Mouse (Mus musculus) stomach, postnatal 0 days (tissue): ENCODE data around the gene Auh. TPM values are rescaled to one million over a fixed set of nuclear protein-coding genes. Genes with fewer than 3 reads are reported as not detected.

Source experiments
- ATAC-seq: fragments of 200-750 bp; cut with Nextera tagmentation; 2 replicates; pipeline ENCODE4 v1.8.0; 2017; ENCODE audit not compliant: low FRiP score, low TSS enrichment
- DNase-seq: peaks from one replicate; pipeline ENCODE4 v3.0.0-alpha.2; 2016; ENCODE audit warnings: low spot score
- H3K27ac ChIP-seq: fragments of 300-500 bp; sonication (generic); replicated peaks from 2 replicates; pipeline ENCODE4 v1.5.1; 2014; ENCODE audit warnings: mild to moderate bottlenecking, control low read depth
- H3K27me3 ChIP-seq: fragments of 300-500 bp; sonication (generic); 2 replicates; pipeline ENCODE4 v1.6.1; 2014; ENCODE audit warnings: low read length; ENCODE audit not compliant: control insufficient read depth, insufficient read depth
- H3K36me3 ChIP-seq: fragments of 300-500 bp; sonication (generic); 2 replicates; pipeline ENCODE4 v1.6.1; 2014; ENCODE audit warnings: low read length, mixed read lengths; ENCODE audit not compliant: control insufficient read depth, insufficient read depth
- H3K4me1 ChIP-seq: fragments of 300-500 bp; sonication (generic); replicated peaks from 2 replicates; pipeline ENCODE4 v1.6.1; 2014; ENCODE audit warnings: antibody characterized with exemption; ENCODE audit not compliant: control insufficient read depth, insufficient read depth
- H3K4me2 ChIP-seq: fragments of 300-500 bp; sonication (generic); replicated peaks from 2 replicates; pipeline ENCODE4 v1.6.1; 2014; ENCODE audit warnings: low read depth, mild to moderate bottlenecking, control low read depth, moderate library complexity
- H3K4me3 ChIP-seq: fragments of 300-500 bp; sonication (generic); 2 replicates; pipeline ENCODE4 v1.5.1; 2014; ENCODE audit warnings: low read depth, low read length, control low read depth
- H3K9ac ChIP-seq: fragments of 300-500 bp; sonication (generic); 2 replicates; pipeline ENCODE4 v1.6.1; 2014; ENCODE audit warnings: mild to moderate bottlenecking, low read length, control low read depth, mixed read lengths
- H3K9me3 ChIP-seq: fragments of 300-500 bp; sonication (generic); 2 replicates; pipeline ENCODE4 v1.6.1; 2016; ENCODE audit warnings: low read length; ENCODE audit not compliant: control insufficient read depth
- CTCF ChIP-seq: IDR thresholded peaks from 2 replicates; pipeline ENCODE4 v1.5.1; 2016; ENCODE audit warnings: antibody characterized with exemption, low read depth, mild to moderate bottlenecking, moderate library complexity
- EP300 ChIP-seq: optimal IDR thresholded peaks from 2 replicates; pipeline ENCODE3; 2016; ENCODE audit warnings: antibody characterized with exemption
- WGBS: fragments of 180-500 bp; shearing (Covaris S2); extraction: QIAGEN DNeasy Blood & Tissue Kit; methylation state at CpG from one replicate; pipeline ENCODE4 v1.1.7; 2014; 5-methylcytosine and 5-hydroxymethylcytosine counted together
- polyA plus RNA-seq: library from polyadenylated mRNA; unstranded; fragments of >200 nt; fragmentation: Nextera tagmentation; extraction: Ambion mirVana; gene quantifications from 2 replicates; pipeline ENCODE4 v1.2.1, GENCODE M21; 2015

The Auh gene
- polyA plus RNA-seq = 41.4 and 47.8 TPM in 2 replicates

DNA sequence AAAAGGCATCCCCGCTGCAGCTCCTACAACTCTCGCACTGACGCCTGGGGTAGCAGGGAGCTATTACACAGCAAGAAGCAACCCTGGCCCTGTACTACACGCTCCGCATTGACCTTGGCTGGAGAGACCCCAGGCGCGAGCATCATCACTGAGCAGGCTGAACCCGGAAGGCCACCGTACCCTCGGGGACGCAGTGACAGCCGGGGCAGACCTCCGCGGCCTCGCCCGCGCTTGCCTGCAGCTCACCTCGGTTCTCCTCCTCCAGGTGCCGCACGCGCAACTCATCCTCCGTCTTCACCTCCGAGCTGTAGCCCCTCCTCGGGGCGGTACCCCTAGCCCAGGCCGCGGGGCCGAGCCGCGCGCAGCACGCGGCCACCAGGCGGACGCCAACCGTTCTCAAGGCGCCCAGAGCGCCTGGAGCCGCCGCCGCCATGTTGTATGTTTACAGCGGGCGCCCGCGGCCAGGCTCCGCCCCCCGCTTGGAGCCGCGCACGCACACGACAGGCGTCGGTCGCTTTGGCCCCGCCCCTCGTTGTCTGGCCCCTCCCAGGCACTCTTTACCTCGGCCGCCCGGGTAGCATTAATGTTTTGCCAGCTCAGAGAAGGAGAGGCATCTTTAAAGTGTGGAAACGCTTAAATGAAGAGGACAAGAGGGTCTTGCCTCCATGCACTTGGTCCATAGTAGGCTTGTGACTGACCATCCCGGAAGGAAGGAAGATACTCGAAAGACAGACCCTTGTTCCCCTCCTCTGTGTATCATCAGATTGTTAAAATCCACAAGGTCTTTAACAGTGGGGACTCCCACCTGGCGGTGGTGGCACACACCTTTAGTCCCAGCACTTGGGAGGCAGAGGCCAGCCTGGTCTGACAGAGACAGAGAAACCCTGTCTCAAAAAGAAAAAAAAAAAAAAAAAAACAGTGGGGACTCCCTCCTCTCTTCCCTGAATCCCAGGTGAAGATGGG, at the start of gene Auh:
Gene Auh, minus strand, starts transcription at position 473 of the 963 bp plus-strand sequence.
- peak; percentile 97 for ATAC-seq
- under 1% methylated on average over 62 of the region's 63 CpGs for WGBS

DNA sequence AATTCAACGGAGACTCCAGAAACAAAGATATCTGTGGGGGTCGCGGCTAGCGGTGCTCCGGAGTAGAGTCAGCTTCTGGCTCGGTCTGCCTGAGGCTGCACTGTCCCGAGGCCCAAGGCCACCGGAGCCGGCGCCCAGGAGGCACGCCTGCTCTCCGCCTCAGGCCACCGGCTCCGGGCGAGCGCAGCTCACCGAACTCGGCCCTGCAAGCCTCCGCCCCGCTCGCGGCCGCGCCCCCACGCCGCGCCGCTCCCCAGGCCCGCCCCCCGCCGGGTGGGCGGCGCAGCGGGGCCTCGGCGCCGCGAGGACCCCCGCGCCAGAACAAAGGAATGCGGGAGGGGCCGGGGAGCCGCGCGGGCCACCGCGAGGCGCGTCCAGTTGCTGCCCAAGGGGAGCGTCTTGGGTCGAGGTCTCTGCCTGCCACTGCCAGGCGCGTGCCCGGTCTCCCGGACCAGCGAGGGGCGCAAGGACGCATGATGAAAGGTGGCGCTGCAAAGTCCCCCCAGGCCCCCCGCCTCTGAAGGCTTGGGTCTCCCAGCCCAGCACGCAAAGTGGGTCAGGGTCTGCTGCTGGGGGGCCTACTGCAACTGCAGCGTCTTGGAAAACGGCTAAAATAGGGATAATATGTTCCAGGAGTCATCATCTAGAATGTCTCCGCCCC, 49.0 kb upstream of the Auh start:
- H3K27me3 ChIP-seq = no peaks in the 10 kb centered on the region
- TF ChIP-seq CTCF (no peak), EP300 (no peak)
- H3K4me1 ChIP-seq = peaks cover 13% of the 10 kb centered on the region; the same call in 1 of the 2 replicates
- WGBS = under 1% methylated on average over 52 of the region's 64 CpGs
- H3K36me3 ChIP-seq = no peaks in the 10 kb centered on the region
- peak overlapping the region; percentile 86 for H3K27ac ChIP-seq
- ATAC-seq = peak; percentile 5; the same call in 1 of the 2 replicates
- DNase-seq = peak; percentile 66
- H3K9ac ChIP-seq = peak overlapping the region; percentile 74
- H3K4me3 ChIP-seq = peak overlapping the region; percentile 59
- H3K4me2 ChIP-seq = peak overlapping the region; percentile 96
- H3K9me3 ChIP-seq = no peaks in the 10 kb centered on the region

More for the DNA sequence above, at the start of gene Auh:
- peak within 1 kb of the TSS; percentile 81 for H3K4me3 ChIP-seq
- H3K9ac ChIP-seq = peak within 1 kb of the TSS; percentile 87
- peak within 1 kb of the TSS; percentile 69 for H3K4me2 ChIP-seq
- no peaks in the 10 kb centered on the region for H3K27me3 ChIP-seq
- peak within 1 kb of the TSS; percentile 86 for H3K27ac ChIP-seq
- no peaks in the 10 kb centered on the region for H3K4me1 ChIP-seq
- no peaks in the 10 kb centered on the region for H3K36me3 ChIP-seq
- peak; percentile 94 for DNase-seq
- no peaks in the 10 kb centered on the region for H3K9me3 ChIP-seq
- no peak for TF ChIP-seq EP300
- TF ChIP-seq CTCF = peak; percentile 51

DNA sequence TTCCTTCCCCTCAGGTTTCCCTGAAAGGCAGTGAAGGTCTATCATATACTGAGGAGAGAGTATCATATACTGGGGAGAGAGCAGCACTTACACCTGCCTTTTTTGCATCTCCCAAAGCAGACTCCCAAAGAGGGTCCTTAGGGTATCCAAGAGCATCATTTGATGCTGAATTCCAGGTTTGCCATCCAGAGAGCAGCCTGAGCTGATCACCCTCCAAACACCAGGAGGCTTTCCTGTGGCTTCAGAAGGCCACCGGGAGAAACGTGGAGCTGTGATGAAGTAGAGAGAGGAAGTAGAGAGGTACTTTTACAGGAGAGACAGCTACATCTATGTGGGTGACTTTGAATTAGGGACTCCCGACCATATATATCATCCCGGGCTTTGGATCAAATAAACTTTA, 48.3 kb upstream of the Auh start:
- peak overlapping the region; percentile 59; the same call in 1 of the 2 replicates for H3K4me3 ChIP-seq
- no peak for DNase-seq
- H3K9ac ChIP-seq = peak overlapping the region; percentile 74
- no peaks in the 10 kb centered on the region for H3K27me3 ChIP-seq
- H3K9me3 ChIP-seq = no peaks in the 10 kb centered on the region
- H3K4me1 ChIP-seq = peaks cover 13% of the 10 kb centered on the region; the same call in 1 of the 2 replicates
- no peak for ATAC-seq
- H3K4me2 ChIP-seq = peak overlapping the region; percentile 96
- H3K36me3 ChIP-seq = no peaks in the 10 kb centered on the region
- WGBS = 44% methylated on average over 4 of the region's 4 CpGs
- no peak overlapping the region for H3K27ac ChIP-seq
- TF ChIP-seq CTCF (no peak), EP300 (no peak)

DNA sequence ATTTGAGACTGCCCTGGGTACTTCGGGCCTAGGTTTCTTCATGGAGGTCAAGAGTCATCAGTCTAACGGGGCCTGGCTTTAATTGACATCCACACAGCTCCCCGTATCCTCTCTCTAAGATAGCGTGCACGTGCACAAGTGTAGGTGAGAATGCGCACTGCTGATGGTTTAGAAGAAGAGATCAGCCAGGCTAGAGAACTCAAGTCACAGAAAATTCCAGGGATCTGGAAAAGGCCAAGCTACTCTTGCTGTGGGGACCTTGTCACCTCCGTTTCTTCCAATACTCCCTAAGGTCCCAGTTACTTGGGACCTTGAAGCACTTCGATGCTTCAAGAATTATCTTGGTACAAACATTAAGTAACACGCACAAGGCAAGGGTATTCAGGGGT, 47.7 kb upstream of the Auh start:
- Histone ChIP-seq H3K9ac (no peak overlapping the region), H3K27ac (0 out of 2 replicates have a peak overlapping the region, but pooled peaks have one; percentile 30), H3K9me3 (no peaks in the 10 kb centered on the region), H3K4me2 (peak overlapping the region; percentile 27), H3K4me3 (no peak overlapping the region), H3K27me3 (no peaks in the 10 kb centered on the region), H3K36me3 (no peaks in the 10 kb centered on the region), H3K4me1 (peaks cover 13% of the 10 kb centered on the region; the same call in 1 of the 2 replicates)
- DNase-seq (no peak), ATAC-seq (no peak)
- WGBS = 86% methylated on average over 9 of the region's 9 CpGs
- no peak for TF ChIP-seq CTCF
- TF ChIP-seq EP300 = no peak

DNA sequence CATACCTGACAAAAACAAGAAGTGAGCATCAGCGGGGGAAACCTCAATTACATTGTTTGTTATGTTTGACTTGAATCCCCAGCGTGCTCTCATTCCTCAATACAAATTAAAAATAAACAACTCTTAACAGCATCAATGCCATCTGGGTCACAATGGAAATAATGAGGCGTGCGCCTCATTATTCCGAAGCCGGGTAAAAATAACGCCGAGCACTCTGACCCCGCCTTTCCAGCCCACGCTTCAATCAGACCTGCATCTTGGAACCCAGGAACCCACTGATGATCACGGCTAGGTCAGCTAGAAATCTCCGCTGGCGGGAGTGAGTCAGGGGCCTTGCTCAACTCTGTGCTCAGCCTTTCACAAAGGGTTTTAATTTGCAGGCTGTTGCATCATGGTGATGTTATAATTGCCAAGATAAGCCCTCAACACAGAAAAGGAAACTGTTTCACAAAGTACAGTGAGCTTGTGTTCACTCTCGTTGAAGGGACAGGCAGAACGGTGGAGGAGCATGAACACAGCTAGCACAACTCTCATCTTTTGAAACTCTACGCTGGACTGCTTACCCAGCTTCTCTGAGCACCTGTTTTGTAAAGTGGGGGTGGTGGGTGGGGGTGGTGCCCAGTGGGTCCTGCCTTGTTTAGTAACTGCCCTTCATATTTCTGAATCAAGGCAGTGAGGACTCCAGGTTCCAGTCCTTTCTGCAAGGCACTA, 47.2 kb upstream of the Auh start:
- Histone ChIP-seq H3K4me1 (peaks cover 13% of the 10 kb centered on the region; the same call in 1 of the 2 replicates), H3K27me3 (no peaks in the 10 kb centered on the region), H3K4me3 (no peak overlapping the region), H3K9ac (no peak overlapping the region), H3K36me3 (no peaks in the 10 kb centered on the region), H3K4me2 (peak overlapping the region; percentile 27; the same call in 1 of the 2 replicates), H3K9me3 (no peaks in the 10 kb centered on the region), H3K27ac (0 out of 2 replicates have a peak overlapping the region, but pooled peaks have one; percentile 30)
- TF ChIP-seq EP300 (no peak), CTCF (no peak)
- DNase-seq (peak; percentile 34), ATAC-seq (0 out of 2 replicates have a peak, but pooled peaks have one; percentile 5)
- 47% methylated on average over 16 of the region's 16 CpGs for WGBS
